Mouse (Mus musculus): ENCODE data around the gene Hmcn1.

GRCm38 (mm10) chr1:151033291-151033690 lies 40.1 kb upstream of the Hmcn1 start:
- TF ChIP-seq GATA1 (IDR thresholded peaks at IDR 0.05; ENCODE audit: low read length) = no peak
- TF ChIP-seq TAL1 (IDR thresholded peaks at IDR 0.05; ENCODE audit: low read length) = no peak
